Mouse (Mus musculus): ENCODE measurements around the gene Whamm. TPM values are rescaled to one million over a fixed set of nuclear protein-coding genes. Genes with fewer than 3 reads are reported as not detected.

The Whamm gene
- total and polyA plus RNA-seq, 3 experiments: 5.4 to 13.3 (median 13.3) TPM

GRCm38 (mm10) chr7:81612856-81613635, 42.0 kb downstream of the Whamm start:
- in situ Hi-C loops (cut with MboI; ENCODE audit: low pct_ligation_motif_present, low pct_unique_long_range_greater_than_20kb, low sequenced_read_pairs): no loop called here
- dilution Hi-C loops (cut with MboI; ENCODE audit: extremely low pct_ligation_motif_present, extremely low pct_unique_long_range_greater_than_20kb, low sequenced_read_pairs): no loop called here
- no peaks in the 10 kb centered on the region for H3K79me2 ChIP-seq (replicated peaks; ENCODE audit: control insufficient read depth, extremely low read depth, insufficient read depth, poor library complexity, severe bottlenecking)

GRCm38 (mm10) chr7:81615031-81615430, 44.0 kb downstream of the Whamm start:
- H3K9me3 ChIP-seq (replicated peaks; ENCODE audit: low read length): no peaks in the 10 kb centered on the region
- in situ Hi-C loops (cut with MboI; ENCODE audit: low pct_ligation_motif_present, low pct_unique_long_range_greater_than_20kb, low sequenced_read_pairs) (no loop called here), dilution Hi-C loops (cut with MboI; ENCODE audit: extremely low pct_ligation_motif_present, extremely low pct_unique_long_range_greater_than_20kb, low sequenced_read_pairs) (no loop called here)
- no peak for DNase-seq (ENCODE audit: extremely low read depth)
- H3K27me3 ChIP-seq (replicated peaks): no peaks in the 10 kb centered on the region
- no peaks in the 10 kb centered on the region for H3K79me2 ChIP-seq (replicated peaks; ENCODE audit: control insufficient read depth, extremely low read depth, insufficient read depth, poor library complexity, severe bottlenecking)
- no peak overlapping the region for H3K27ac ChIP-seq (ENCODE audit: insufficient read depth, low read depth)
- H3K4me1 ChIP-seq (ENCODE audit: control insufficient read depth in 1 of 2, insufficient read depth in 2 of 2): no peaks in the 10 kb centered on the region
- H3K36me3 ChIP-seq (replicated peaks in 1 of 2; ENCODE audit: control insufficient read depth in 1 of 2, insufficient read depth in 1 of 2, low read length in 1 of 2): no peaks in the 10 kb centered on the region
- H3K4me3 ChIP-seq (replicated peaks in 1 of 3; ENCODE audit: low read depth in 2 of 3, low read length in 2 of 3, poor library complexity in 1 of 3): no peak overlapping the region
- H3K9ac ChIP-seq (ENCODE audit: insufficient read depth, low read depth): no peak overlapping the region
- no peak for TF ChIP-seq MEF2A (IDR thresholded peaks at IDR 0.05; ENCODE audit: borderline replicate concordance, low read depth, low read length)
- no peak for TF ChIP-seq RAD21 (IDR thresholded peaks at IDR 0.05; ENCODE audit: low read depth, low read length)
- no peak for TF ChIP-seq ETS1 (conservative IDR thresholded peaks at IDR 0.05; ENCODE audit: low read depth, low read length)
- no peak for TF ChIP-seq PAX5 (IDR thresholded peaks at IDR 0.05; ENCODE audit: low read length)
- TF ChIP-seq USF1 (IDR thresholded peaks at IDR 0.05; ENCODE audit: low read depth, low read length): no peak
- no peak for TF ChIP-seq NELFE (IDR thresholded peaks at IDR 0.05; ENCODE audit: low read depth, low read length)
- no peak for TF ChIP-seq MYC (IDR thresholded peaks at IDR 0.05; ENCODE audit: low read depth, low read length)
- no peak for TF ChIP-seq MAFK (IDR thresholded peaks at IDR 0.05; ENCODE audit: insufficient replicate concordance, low read length)
- no peak for TF ChIP-seq UBTF (IDR thresholded peaks at IDR 0.05; ENCODE audit: low read depth, low read length)
- TF ChIP-seq HCFC1 (IDR thresholded peaks at IDR 0.05; ENCODE audit: low read depth, low read length): no peak
- TF ChIP-seq CHD1 (IDR thresholded peaks at IDR 0.05; ENCODE audit: low read depth, low read length): no peak
- no peak for TF ChIP-seq ZKSCAN1 (IDR thresholded peaks at IDR 0.05; ENCODE audit: borderline replicate concordance, low read depth, low read length)
- TF ChIP-seq BHLHE40 (IDR thresholded peaks at IDR 0.05; ENCODE audit: low read depth, low read length): no peak
- TF ChIP-seq SIN3A (IDR thresholded peaks at IDR 0.05; ENCODE audit: low read length): no peak
- TF ChIP-seq MAX (IDR thresholded peaks at IDR 0.05; ENCODE audit: low read length): no peak
- no peak for TF ChIP-seq TCF12 (IDR thresholded peaks at IDR 0.05; ENCODE audit: low read depth, low read length)
- TF ChIP-seq EP300 (IDR thresholded peaks at IDR 0.05; ENCODE audit: low read length): no peak
- no peak for TF ChIP-seq NRF1 (IDR thresholded peaks at IDR 0.05; ENCODE audit: low read depth, low read length)
- no peak overlapping the region for H3K4me2 ChIP-seq (ENCODE audit: insufficient read depth, low read depth, poor library complexity, severe bottlenecking)

More at GRCm38 (mm10) chr7:81612856-81613635, 42.0 kb downstream of the Whamm start:
- Histone ChIP-seq H3K27me3 (replicated peaks) (no peaks in the 10 kb centered on the region), H3K36me3 (replicated peaks in 1 of 2; ENCODE audit: control insufficient read depth in 1 of 2, insufficient read depth in 1 of 2, low read length in 1 of 2) (no peaks in the 10 kb centered on the region), H3K4me3 (replicated peaks in 1 of 3; ENCODE audit: low read depth in 2 of 3, low read length in 2 of 3, poor library complexity in 1 of 3) (no peak overlapping the region), H3K9me3 (replicated peaks; ENCODE audit: low read length) (no peaks in the 10 kb centered on the region), H3K4me1 (ENCODE audit: control insufficient read depth in 1 of 2, insufficient read depth in 2 of 2) (no peaks in the 10 kb centered on the region), H3K9ac (ENCODE audit: insufficient read depth, low read depth) (no peak overlapping the region), H3K4me2 (ENCODE audit: insufficient read depth, low read depth, poor library complexity, severe bottlenecking) (no peak overlapping the region), H3K27ac (ENCODE audit: insufficient read depth, low read depth) (no peak overlapping the region)
- DNase-seq (ENCODE audit: extremely low read depth): no peak
- TF ChIP-seq ZNF384 (IDR thresholded peaks at IDR 0.05; ENCODE audit: low read depth, low read length) (no peak), MAFK (IDR thresholded peaks at IDR 0.05; ENCODE audit: insufficient replicate concordance, low read length) (no peak), MYC (IDR thresholded peaks at IDR 0.05; ENCODE audit: low read depth, low read length) (no peak), SMC3 (IDR thresholded peaks at IDR 0.05; ENCODE audit: low read depth, low read length) (no peak), MAZ (IDR thresholded peaks at IDR 0.05; ENCODE audit: low read depth, low read length) (no peak), RCOR1 (conservative IDR thresholded peaks at IDR 0.05; ENCODE audit: low read depth, low read length) (no peak), HCFC1 (IDR thresholded peaks at IDR 0.05; ENCODE audit: low read depth, low read length) (no peak), TCF12 (IDR thresholded peaks at IDR 0.05; ENCODE audit: low read depth, low read length) (no peak), CTCF (conservative IDR thresholded peaks at IDR 0.05 in 1 of 2, IDR thresholded peaks at IDR 0.05 in 1 of 2; ENCODE audit: low read depth in 2 of 2, low read length in 2 of 2) (no peak), GABPA (IDR thresholded peaks at IDR 0.05; ENCODE audit: insufficient replicate concordance, low read depth, low read length) (no peak), SIN3A (IDR thresholded peaks at IDR 0.05; ENCODE audit: low read length) (no peak), NELFE (IDR thresholded peaks at IDR 0.05; ENCODE audit: low read depth, low read length) (no peak), CHD2 (IDR thresholded peaks at IDR 0.05; ENCODE audit: low read length) (no peak), ZC3H11A (IDR thresholded peaks at IDR 0.05; ENCODE audit: low read depth, low read length) (no peak), MEF2A (IDR thresholded peaks at IDR 0.05; ENCODE audit: borderline replicate concordance, low read depth, low read length) (no peak), ZKSCAN1 (IDR thresholded peaks at IDR 0.05; ENCODE audit: borderline replicate concordance, low read depth, low read length) (no peak), POLR2A (IDR thresholded peaks at IDR 0.05; ENCODE audit: low read depth, low read length) (no peak), ELF1 (IDR thresholded peaks at IDR 0.05; ENCODE audit: low read depth, low read length) (no peak), USF1 (IDR thresholded peaks at IDR 0.05; ENCODE audit: low read depth, low read length) (no peak), NRF1 (IDR thresholded peaks at IDR 0.05; ENCODE audit: low read depth, low read length) (no peak)

All from CH12.LX (cell line).